13 mouse cellular contexts compared by ENCODE assay signal in genomic region chr9:43246738-43247180, GRCm38 (mm10). TPM values are rescaled to one million over a fixed set of nuclear protein-coding genes. Genes with fewer than 3 reads are reported as not detected.
DNase-seq lines count a peak whose midpoint lies in the region; ATAC-seq lines count a peak whose summit lies in the region.
"Had no signal": no experiment of that assay in that cellular context is flagged by ENCODE, and none has a peak within 500 bp of the region (broad histone marks: within the 10 kb centered on the region; RNA-seq: fewer than 3 reads in every experiment).

No protein-coding gene starts in this region.

- H3K9me3 ChIP-seq in kidney, embryonic 15.5 days (replicated peaks), result no peaks in the 10 kb centered on the region
- H3K9me3 ChIP-seq in embryonic facial prominence, embryonic 12.5 days, result no peaks in the 10 kb centered on the region
- no peaks in the 10 kb centered on the region for H3K9me3 ChIP-seq in limb, embryonic 10.5 days (replicated peaks)
- no peaks in the 10 kb centered on the region for H3K9me3 ChIP-seq in stomach, embryonic 15.5 days
- H3K9me3 ChIP-seq: midbrain, embryonic 12.5 days; neural tube, embryonic 15.5 days had no signal

- no peak overlapping the region for H3K9ac ChIP-seq in kidney, embryonic 15.5 days
- no peak overlapping the region for H3K9ac ChIP-seq in embryonic facial prominence, embryonic 12.5 days
- no peak overlapping the region for H3K9ac ChIP-seq in stomach, embryonic 15.5 days
- H3K9ac ChIP-seq: midbrain, embryonic 12.5 days; neural tube, embryonic 15.5 days had no signal

- no peaks in the 10 kb centered on the region for H3K27me3 ChIP-seq in kidney, embryonic 15.5 days
- no peaks in the 10 kb centered on the region for H3K27me3 ChIP-seq in embryonic facial prominence, embryonic 12.5 days
- H3K27me3 ChIP-seq in limb, embryonic 10.5 days (ENCODE audit: low read depth, poor library complexity, severe bottlenecking), result no peaks in the 10 kb centered on the region
- H3K27me3 ChIP-seq in stomach, embryonic 15.5 days (replicated peaks), result no peaks in the 10 kb centered on the region
- H3K27me3 ChIP-seq: neural tube, embryonic 15.5 days had no signal

- DNase-seq in kidney, adult 11 months, result no peak
- DNase-seq in limb, embryonic 10.5 days (ENCODE audit: low spot score), result peak; percentile 45
- no peak for DNase-seq in left cerebral cortex, postnatal 10 days (ENCODE audit: extremely low spot score in 1 of 2, low spot score in 2 of 2)
- DNase-seq in T-cell, adult 2 months (ENCODE audit: low spot score), result no peak
- DNase-seq: adrenal gland, adult 2 months; gastrocnemius, adult 2 months; kidney, adult 8-10 months; right cerebral cortex, postnatal 4 days had no signal

- peaks cover 23% of the 10 kb centered on the region for H3K4me1 ChIP-seq in kidney, embryonic 15.5 days
- peaks cover 21% of the 10 kb centered on the region for H3K4me1 ChIP-seq in embryonic facial prominence, embryonic 12.5 days
- peaks cover 82% of the 10 kb centered on the region for H3K4me1 ChIP-seq in limb, embryonic 10.5 days
- peaks cover 3% of the 10 kb centered on the region; the same call in 1 of the 2 replicates for H3K4me1 ChIP-seq in stomach, embryonic 15.5 days
- H3K4me1 ChIP-seq: midbrain, embryonic 12.5 days; neural tube, embryonic 15.5 days had no signal

- no peak for ATAC-seq in kidney, embryonic 15.5 days (replicated peaks; ENCODE audit: low FRiP score)
- ATAC-seq in embryonic facial prominence, embryonic 12.5 days (ENCODE audit: insufficient number of reproducible peaks, insufficient read depth, low FRiP score, low TSS enrichment), result 0 out of 2 replicates have a peak, but pooled peaks have one; percentile 47
- no peak for ATAC-seq in stomach, embryonic 15.5 days (ENCODE audit: insufficient read depth, low FRiP score, low read depth)

- no peak overlapping the region for H3K4me3 ChIP-seq in kidney, embryonic 15.5 days (replicated peaks)
- H3K4me3 ChIP-seq in embryonic facial prominence, embryonic 12.5 days, result no peak overlapping the region
- H3K4me3 ChIP-seq in limb, embryonic 10.5 days, result no peak overlapping the region
- no peak overlapping the region for H3K4me3 ChIP-seq in stomach, embryonic 15.5 days (replicated peaks)
- H3K4me3 ChIP-seq: gastrocnemius, adult 2 months; midbrain, embryonic 12.5 days; neural tube, embryonic 15.5 days had no signal

- peak overlapping the region; percentile 7; the same call in 1 of the 2 replicates for H3K27ac ChIP-seq in kidney, embryonic 15.5 days
- peak overlapping the region; percentile 78 for H3K27ac ChIP-seq in embryonic facial prominence, embryonic 12.5 days
- H3K27ac ChIP-seq in limb, embryonic 10.5 days, result peak overlapping the region; percentile 68
- no peak overlapping the region for H3K27ac ChIP-seq in stomach, embryonic 15.5 days
- H3K27ac ChIP-seq: gastrocnemius, adult 2 months; midbrain, embryonic 12.5 days; neural tube, embryonic 15.5 days had no signal

- intact Hi-C loops in left cerebral cortex, postnatal 10 days (cut with DNase I), result no loop called here

- peak overlapping the region; percentile 26; the same call in 1 of the 2 replicates for H3K4me2 ChIP-seq in kidney, embryonic 15.5 days
- H3K4me2 ChIP-seq in embryonic facial prominence, embryonic 12.5 days (replicated peaks), result no peak overlapping the region
- 0 out of 2 replicates have a peak overlapping the region, but pooled peaks have one; percentile 27 for H3K4me2 ChIP-seq in stomach, embryonic 15.5 days
- H3K4me2 ChIP-seq: midbrain, embryonic 12.5 days; neural tube, embryonic 15.5 days had no signal

- 26% methylated on average over 10 of the region's 10 CpGs for WGBS in kidney, embryonic 15.5 days
- 20% methylated on average over 10 of the region's 10 CpGs for WGBS in embryonic facial prominence, embryonic 12.5 days
- WGBS in limb, embryonic 10.5 days, result 32% methylated on average over 10 of the region's 10 CpGs
- WGBS in stomach, embryonic 15.5 days, result 19% methylated on average over 10 of the region's 10 CpGs

- H3K36me3 ChIP-seq in kidney, embryonic 15.5 days, result no peaks in the 10 kb centered on the region
- H3K36me3 ChIP-seq in embryonic facial prominence, embryonic 12.5 days, result no peaks in the 10 kb centered on the region
- no peaks in the 10 kb centered on the region for H3K36me3 ChIP-seq in limb, embryonic 10.5 days
- H3K36me3 ChIP-seq in stomach, embryonic 15.5 days, result no peaks in the 10 kb centered on the region
- H3K36me3 ChIP-seq: midbrain, embryonic 12.5 days; neural tube, embryonic 15.5 days had no signal

RNA-seq across cellular contexts. Expression of gene Oaf, which starts 7.0 kb away (rescaled TPM):
- 53.9 and 59.5 TPM in 2 replicates for polyA plus RNA-seq in kidney, embryonic 15.5 days (2015; fragmentation: Nextera tagmentation; extraction: Ambion mirVana)
- polyA plus RNA-seq in embryonic facial prominence, embryonic 12.5 days (2016; fragmentation: Nextera tagmentation; extraction: Ambion mirVana), result 89.3 and 106 TPM in 2 replicates
- polyA plus RNA-seq in limb, embryonic 10.5 days (2016; fragmentation: Nextera tagmentation; extraction: Ambion mirVana), result 68.6 and 87.4 TPM in 2 replicates
- 60.6 and 65.7 TPM in 2 replicates for polyA plus RNA-seq in stomach, embryonic 15.5 days (2015; fragmentation: Nextera tagmentation; extraction: Ambion mirVana)
- total RNA-seq in left cerebral cortex, postnatal 10 days (2021), result 1 to 10 TPM; 8.1 to 9.6 TPM

RNA-seq across cellular contexts. Expression of gene Pou2f3, which starts 36.6 kb away (rescaled TPM):
- polyA plus RNA-seq in kidney, embryonic 15.5 days (2015; fragmentation: Nextera tagmentation; extraction: Ambion mirVana), result 0.17 TPM in 1 of 2 replicates, not detected in the other
- 0.18 TPM in 1 of 2 replicates, not detected in the other for polyA plus RNA-seq in embryonic facial prominence, embryonic 12.5 days (2016; fragmentation: Nextera tagmentation; extraction: Ambion mirVana)
- 0.08 TPM in 1 of 2 replicates, not detected in the other for polyA plus RNA-seq in limb, embryonic 10.5 days (2016; fragmentation: Nextera tagmentation; extraction: Ambion mirVana)
- polyA plus RNA-seq in stomach, embryonic 15.5 days (2015; fragmentation: Nextera tagmentation; extraction: Ambion mirVana), result 0.54 and 0.68 TPM in 2 replicates
- not detected for total RNA-seq in left cerebral cortex, postnatal 10 days (2021)
- total RNA-seq: adrenal gland, adult 2 months had no signal
- polyA plus RNA-seq: adrenal gland, adult 2 months; midbrain, embryonic 12.5 days; neural tube, embryonic 15.5 days had no signal
